Mouse (Mus musculus): ENCODE results near the gene Rps11. TPM values are rescaled to one million over a fixed set of nuclear protein-coding genes. Genes with fewer than 3 reads are reported as not detected.
A peak's percentile ranks its signal among the peaks of the same experiment; 100 is the strongest.

The Rps11 gene
- polyA plus RNA-seq, 1 experiment, result 1,240 TPM

- 86% methylated on average over 8 of the region's 8 CpGs for WGBS
- H3K27ac ChIP-seq (ENCODE audit: control insufficient read depth, insufficient read depth, low read depth, low read length, poor library complexity), result no peak overlapping the region
- H3K4me1 ChIP-seq (ENCODE audit: control insufficient read depth, insufficient read depth, low read length), result peaks cover 5% of the 10 kb centered on the region; the same call in 1 of the 2 replicates
- no peak overlapping the region for H3K4me3 ChIP-seq (replicated peaks; ENCODE audit: control insufficient read depth, low read depth, low read length)
- TF ChIP-seq POLR2A (IDR thresholded peaks at IDR 0.05; ENCODE audit: borderline replicate concordance, control insufficient read depth, low read depth, low read length) (no peak), CTCF (IDR thresholded peaks at IDR 0.05; ENCODE audit: control insufficient read depth, insufficient read depth, low read length) (peak; percentile 23; the same call in 1 of the 2 replicates)
Measured at GRCm38 (mm10) chr7:45133446-45134159, 9.4 kb upstream of the Rps11 start.

- TF ChIP-seq CTCF (IDR thresholded peaks at IDR 0.05; ENCODE audit: control insufficient read depth, insufficient read depth, low read length) (no peak), POLR2A (IDR thresholded peaks at IDR 0.05; ENCODE audit: borderline replicate concordance, control insufficient read depth, low read depth, low read length) (no peak)
- WGBS, result 91% methylated on average over 11 of the region's 11 CpGs
- Histone ChIP-seq H3K27ac (ENCODE audit: control insufficient read depth, insufficient read depth, low read depth, low read length, poor library complexity) (no peak overlapping the region), H3K4me3 (replicated peaks; ENCODE audit: control insufficient read depth, low read depth, low read length) (no peak overlapping the region), H3K4me1 (ENCODE audit: control insufficient read depth, insufficient read depth, low read length) (peaks cover 4% of the 10 kb centered on the region; the same call in 1 of the 2 replicates)
Measured at GRCm38 (mm10) chr7:45131850-45132249, 7.6 kb upstream of the Rps11 start.

- Histone ChIP-seq H3K4me3 (replicated peaks; ENCODE audit: control insufficient read depth, low read depth, low read length) (peak overlapping the region; percentile 9), H3K4me1 (ENCODE audit: control insufficient read depth, insufficient read depth, low read length) (peaks cover 3% of the 10 kb centered on the region; the same call in 1 of the 2 replicates), H3K27ac (ENCODE audit: control insufficient read depth, insufficient read depth, low read depth, low read length, poor library complexity) (no peak overlapping the region; the same call in 1 of the 2 replicates)
- TF ChIP-seq CTCF (IDR thresholded peaks at IDR 0.05; ENCODE audit: control insufficient read depth, insufficient read depth, low read length) (no peak), POLR2A (IDR thresholded peaks at IDR 0.05; ENCODE audit: borderline replicate concordance, control insufficient read depth, low read depth, low read length) (no peak)
- WGBS, result 69% methylated on average over 15 of the region's 15 CpGs
Measured at GRCm38 (mm10) chr7:45129776-45130512, 5.7 kb upstream of the Rps11 start.

GRCm38 (mm10) chr7:45129318-45129717, 5.1 kb upstream of the Rps11 start:
- Histone ChIP-seq H3K27ac (ENCODE audit: control insufficient read depth, insufficient read depth, low read depth, low read length, poor library complexity) (peak overlapping the region; percentile 77), H3K4me3 (replicated peaks; ENCODE audit: control insufficient read depth, low read depth, low read length) (peak overlapping the region; percentile 85), H3K4me1 (ENCODE audit: control insufficient read depth, insufficient read depth, low read length) (peaks cover 6% of the 10 kb centered on the region; the same call in 1 of the 2 replicates)
- TF ChIP-seq CTCF (IDR thresholded peaks at IDR 0.05; ENCODE audit: control insufficient read depth, insufficient read depth, low read length) (no peak), POLR2A (IDR thresholded peaks at IDR 0.05; ENCODE audit: borderline replicate concordance, control insufficient read depth, low read depth, low read length) (no peak)
- WGBS, result under 1% methylated on average over 17 of the region's 17 CpGs

GRCm38 (mm10) chr7:45128624-45129246, 4.5 kb upstream of the Rps11 start, which contains the start of gene Rpl13a:
Rpl13a (minus strand) TSS chr7:45128761.
- WGBS, result under 1% methylated on average over 48 of the region's 48 CpGs
- TF ChIP-seq POLR2A (IDR thresholded peaks at IDR 0.05; ENCODE audit: borderline replicate concordance, control insufficient read depth, low read depth, low read length) (peak; percentile 93), CTCF (IDR thresholded peaks at IDR 0.05; ENCODE audit: control insufficient read depth, insufficient read depth, low read length) (peak; percentile 73)
- Histone ChIP-seq H3K4me1 (ENCODE audit: control insufficient read depth, insufficient read depth, low read length) (peaks cover 6% of the 10 kb centered on the region; the same call in 1 of the 2 replicates), H3K27ac (ENCODE audit: control insufficient read depth, insufficient read depth, low read depth, low read length, poor library complexity) (peak within 1 kb of the TSS; percentile 91), H3K4me3 (replicated peaks; ENCODE audit: control insufficient read depth, low read depth, low read length) (peak within 1 kb of the TSS; percentile 96)

- H3K4me3 ChIP-seq (replicated peaks; ENCODE audit: control insufficient read depth, low read depth, low read length), result peak overlapping the region; percentile 96
- H3K4me1 ChIP-seq (ENCODE audit: control insufficient read depth, insufficient read depth, low read length), result peaks cover 8% of the 10 kb centered on the region; the same call in 1 of the 2 replicates
- peak overlapping the region; percentile 91; the same call in 1 of the 2 replicates for H3K27ac ChIP-seq (ENCODE audit: control insufficient read depth, insufficient read depth, low read depth, low read length, poor library complexity)
- under 1% methylated on average over 6 of the region's 6 CpGs for WGBS
- TF ChIP-seq CTCF (IDR thresholded peaks at IDR 0.05; ENCODE audit: control insufficient read depth, insufficient read depth, low read length), result no peak
- TF ChIP-seq POLR2A (IDR thresholded peaks at IDR 0.05; ENCODE audit: borderline replicate concordance, control insufficient read depth, low read depth, low read length), result no peak
Measured at GRCm38 (mm10) chr7:45127700-45128224, 3.5 kb upstream of the Rps11 start.

GRCm38 (mm10) chr7:45126844-45127699, 2.8 kb upstream of the Rps11 start:
- TF ChIP-seq POLR2A (IDR thresholded peaks at IDR 0.05; ENCODE audit: borderline replicate concordance, control insufficient read depth, low read depth, low read length), result no peak
- no peak for TF ChIP-seq CTCF (IDR thresholded peaks at IDR 0.05; ENCODE audit: control insufficient read depth, insufficient read depth, low read length)
- Histone ChIP-seq H3K27ac (ENCODE audit: control insufficient read depth, insufficient read depth, low read depth, low read length, poor library complexity) (peak overlapping the region; percentile 17; the same call in 1 of the 2 replicates), H3K4me3 (replicated peaks; ENCODE audit: control insufficient read depth, low read depth, low read length) (peak overlapping the region; percentile 96), H3K4me1 (ENCODE audit: control insufficient read depth, insufficient read depth, low read length) (peaks cover 9% of the 10 kb centered on the region; the same call in 1 of the 2 replicates)
- 48% methylated on average over 21 of the region's 21 CpGs for WGBS

Data from bone marrow, adult 2 months (tissue).